Mouse (Mus musculus): Measurements from ENCODE around the gene Pilrb2.
"Not testable (repeated sequence)": the region's sequence is repeated elsewhere in the genome, so short reads cannot be mapped to it uniquely, and the experiment has no call there.

GRCm38 (mm10) chr5:137864008-137864407 lies 7.6 kb downstream of the Pilrb2 start:
- TF ChIP-seq FLI1 (IDR thresholded peaks at IDR 0.05; ENCODE audit: low read length); GATA1 (IDR thresholded peaks at IDR 0.05; ENCODE audit: borderline replicate concordance, low read length): not testable (repeated sequence)

Data from megakaryocyte, embryonic 14.5 days (primary cell).